Mouse (Mus musculus) urinary bladder, postnatal 25 days (tissue): ENCODE measurements at regions not wholly inside any gene's neighbourhood (a gene's known extent, or its start where the extent isn't known, plus 50 kb on each side); places are given as distances from the start of the nearest gene placed in this dataset.
"Not testable (repeated sequence)": the region's sequence is repeated elsewhere in the genome, so short reads cannot be mapped to it uniquely, and the experiment has no call there.

Source experiments
- DNase-seq: peaks from one replicate; pipeline ENCODE4 v3.0.0; 2022; ENCODE audit warnings: low spot score

GRCm38 (mm10) chr3:82290373-82290772 is 67.5 kb upstream of the Map9 start:
- DNase-seq, result no peak

DNA sequence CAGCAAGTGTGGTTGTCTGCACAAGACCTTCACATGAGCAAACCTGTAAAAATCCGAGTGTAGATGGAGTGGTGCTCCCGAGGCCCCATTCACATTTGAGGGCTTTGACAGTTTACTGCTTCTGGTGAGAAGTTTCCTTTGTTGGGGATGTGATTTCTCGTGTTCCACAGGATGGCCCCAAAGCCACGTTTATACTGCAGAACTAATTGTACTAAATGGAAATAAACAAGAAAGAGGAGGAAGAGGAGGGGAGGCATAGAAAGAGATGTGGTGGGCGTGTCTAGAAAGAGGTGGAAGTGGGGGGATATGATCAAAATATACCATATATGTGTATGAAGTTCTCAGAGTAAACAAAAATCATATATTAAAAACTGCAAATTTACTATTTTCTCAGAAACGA is 68.8 kb upstream of the Map9 start:
- no peak for DNase-seq

DNA sequence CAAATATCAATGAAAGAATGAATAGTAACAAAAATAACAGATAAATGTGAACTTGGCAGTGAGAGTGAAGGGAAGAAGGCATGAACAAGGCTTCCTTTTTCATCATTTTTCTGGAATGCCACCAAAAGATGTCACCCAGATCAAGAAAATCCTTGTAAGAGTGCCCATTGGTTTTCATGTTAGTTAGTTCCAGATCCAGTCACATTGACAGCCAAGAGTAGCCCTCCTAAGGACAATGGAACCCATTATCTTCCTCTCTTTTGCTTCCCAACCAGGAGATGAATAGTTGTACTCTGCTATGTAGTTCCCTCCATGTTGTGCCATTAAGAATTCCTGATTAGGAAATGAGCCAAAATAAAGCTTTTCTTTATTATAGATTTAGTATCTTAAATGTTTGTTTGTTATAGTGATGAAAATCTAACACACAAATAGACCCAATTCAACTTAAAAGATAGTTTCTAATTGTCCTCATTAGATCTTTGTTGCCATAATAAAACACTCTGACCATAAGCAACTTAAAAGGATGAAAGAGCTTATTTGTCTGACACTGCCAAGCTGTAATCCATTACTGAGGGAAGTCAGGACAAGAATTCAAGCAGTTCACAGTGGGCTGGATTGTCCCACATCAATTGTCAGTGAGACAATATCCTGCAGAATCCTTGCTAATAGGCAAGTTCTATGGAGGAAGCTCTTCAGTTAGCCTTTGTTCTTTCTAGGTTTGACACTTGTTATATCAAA is 80.7 kb upstream of the Map9 start:
- DNase-seq, result no peak

DNA sequence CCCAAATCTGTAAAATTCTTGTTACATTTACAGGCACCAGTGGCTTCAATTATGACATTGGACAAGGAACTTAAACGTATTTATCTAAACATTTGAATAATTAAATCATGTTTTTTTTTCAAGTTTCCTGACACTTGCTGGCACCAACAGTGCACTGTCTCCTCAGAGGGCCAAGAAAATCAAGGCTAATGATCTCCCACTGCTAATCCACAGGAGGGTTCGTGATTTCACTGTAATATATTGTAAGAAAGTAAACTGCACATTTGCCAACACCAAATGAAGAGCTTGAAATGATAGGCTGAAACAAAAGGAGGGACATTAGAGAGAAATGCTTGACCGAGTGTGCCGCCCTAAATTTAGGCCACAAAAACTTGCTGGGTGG is 82.0 kb upstream of the Map9 start:
- no peak for DNase-seq

DNA sequence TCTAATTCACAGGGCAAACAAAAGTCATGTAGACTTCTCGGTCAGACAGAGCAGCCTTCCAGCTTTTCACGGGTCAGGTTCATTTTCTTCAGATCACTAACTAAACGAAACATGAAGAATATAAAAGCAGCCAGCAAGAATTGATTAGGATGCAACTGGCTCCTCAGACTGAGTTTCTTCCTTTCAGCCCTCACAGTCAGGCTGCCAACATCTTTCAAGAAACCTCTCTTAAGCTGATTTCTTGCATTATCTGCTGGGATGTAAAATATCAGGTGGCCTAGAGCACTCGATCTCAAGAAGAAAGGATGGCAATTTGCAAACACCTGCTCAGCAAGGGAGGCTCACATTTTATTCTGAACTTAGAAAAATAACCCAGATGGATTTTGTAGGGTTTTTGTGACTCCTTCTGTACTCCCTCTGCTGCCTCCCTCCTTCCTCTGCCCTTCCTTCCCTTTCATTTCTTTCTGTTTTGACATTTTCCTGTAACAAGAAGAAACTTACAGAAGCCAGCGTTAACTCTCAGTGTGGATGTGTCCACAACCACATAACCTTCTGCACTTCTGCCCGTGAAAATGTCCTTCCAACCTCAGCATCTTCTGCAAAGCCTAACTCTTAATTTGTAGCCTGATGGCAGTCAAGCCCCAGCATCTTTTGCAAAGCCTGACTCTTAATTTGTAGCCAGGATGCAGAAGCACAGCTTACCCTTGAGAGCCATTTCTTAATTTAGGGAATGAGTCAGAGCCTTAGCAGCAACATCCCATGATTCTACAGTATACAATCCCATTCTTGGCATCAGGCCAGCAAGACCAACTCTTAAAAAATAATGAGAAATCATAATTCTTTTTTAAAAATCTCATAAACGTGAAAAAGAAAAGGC is 82.7 kb upstream of the Map9 start:
- DNase-seq, result peak; percentile 12

GRCm38 (mm10) chr3:82274196-82274937 is 83.5 kb upstream of the Map9 start:
- DNase-seq, result no peak

DNA sequence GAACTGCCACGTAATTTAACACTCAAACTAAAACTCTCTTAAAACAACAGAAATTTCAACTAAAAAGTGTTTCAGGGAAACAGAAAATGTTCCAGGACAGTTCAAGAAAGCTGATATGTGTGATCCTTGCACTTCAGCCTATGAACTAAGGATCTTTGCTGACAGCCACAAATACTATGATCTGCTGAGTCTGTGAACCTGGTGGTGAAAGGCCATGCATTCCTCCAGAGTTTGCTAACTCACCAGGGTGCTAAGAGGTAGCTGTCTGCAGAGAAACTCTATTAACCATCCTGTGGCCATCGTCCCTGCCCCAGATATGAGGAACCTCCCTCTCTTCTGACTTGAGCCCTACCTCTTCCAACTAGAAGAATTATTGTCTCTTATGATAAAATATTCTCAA is 84.3 kb upstream of the Map9 start:
- not testable (repeated sequence) for DNase-seq

DNA sequence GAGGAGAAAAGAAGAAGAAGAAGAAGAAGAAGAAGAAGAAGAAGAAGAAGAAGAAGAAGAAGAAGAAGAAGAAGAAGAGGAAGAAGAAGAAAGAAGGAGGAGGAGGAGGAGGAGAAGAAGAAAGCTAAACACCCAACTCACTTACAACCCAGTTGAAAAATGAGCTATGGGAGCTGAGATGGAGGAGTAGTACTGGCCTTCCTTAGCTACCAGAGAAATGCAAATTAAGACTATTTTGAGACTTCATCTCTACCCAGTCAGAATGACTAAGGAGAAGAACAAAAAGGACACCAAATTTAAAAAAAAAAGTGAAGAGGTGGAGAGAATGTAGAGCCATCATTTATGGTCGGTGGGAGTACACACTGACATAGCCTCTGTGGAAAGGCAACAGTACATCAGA is 85.9 kb upstream of the Map9 start:
- no peak for DNase-seq

DNA sequence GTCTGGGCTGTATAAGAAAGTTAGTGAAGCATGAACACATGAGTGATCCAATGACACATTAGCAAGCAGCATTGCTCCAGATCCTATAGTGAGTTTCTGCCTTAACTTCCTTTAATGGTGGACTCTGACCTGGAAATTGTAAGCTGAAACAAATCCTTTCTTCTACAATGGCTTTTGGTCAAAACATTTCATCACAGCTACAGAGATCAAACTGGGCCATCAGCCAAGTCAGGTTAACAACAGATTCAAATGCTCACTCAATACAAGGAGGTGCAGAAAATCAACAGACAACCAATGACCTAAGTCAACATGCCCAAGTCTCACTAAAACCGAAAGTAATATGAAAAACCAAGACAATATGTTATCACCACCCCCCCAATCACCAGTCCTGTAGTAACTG is 91.9 kb upstream of the Map9 start:
- no peak for DNase-seq

DNA sequence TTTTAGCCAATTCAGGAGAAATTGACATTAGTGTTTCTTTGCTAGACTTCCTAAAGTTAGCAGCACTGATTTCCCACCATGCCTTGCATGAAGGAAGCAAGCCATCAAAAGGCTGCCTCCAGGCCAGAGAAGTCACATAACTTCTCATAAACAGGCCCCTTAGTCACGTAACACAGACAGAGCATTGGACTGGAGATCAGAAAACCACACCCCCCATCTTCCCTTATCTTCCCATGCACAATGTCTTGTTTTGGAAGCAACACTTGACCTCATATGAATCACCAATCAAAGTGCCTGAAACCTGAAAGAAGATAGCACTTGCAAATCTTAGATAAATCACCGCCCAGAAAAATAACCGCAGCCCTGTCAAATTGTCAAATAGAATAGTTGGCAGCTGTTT is 95.9 kb upstream of the Map9 start:
- no peak for DNase-seq

GRCm38 (mm10) chr3:82259986-82260652 is 97.7 kb upstream of the Map9 start:
- DNase-seq, result no peak

GRCm38 (mm10) chr3:82250796-82251261 is 105.2 kb upstream of the Gucy1a1 start:
- DNase-seq, result no peak

DNA sequence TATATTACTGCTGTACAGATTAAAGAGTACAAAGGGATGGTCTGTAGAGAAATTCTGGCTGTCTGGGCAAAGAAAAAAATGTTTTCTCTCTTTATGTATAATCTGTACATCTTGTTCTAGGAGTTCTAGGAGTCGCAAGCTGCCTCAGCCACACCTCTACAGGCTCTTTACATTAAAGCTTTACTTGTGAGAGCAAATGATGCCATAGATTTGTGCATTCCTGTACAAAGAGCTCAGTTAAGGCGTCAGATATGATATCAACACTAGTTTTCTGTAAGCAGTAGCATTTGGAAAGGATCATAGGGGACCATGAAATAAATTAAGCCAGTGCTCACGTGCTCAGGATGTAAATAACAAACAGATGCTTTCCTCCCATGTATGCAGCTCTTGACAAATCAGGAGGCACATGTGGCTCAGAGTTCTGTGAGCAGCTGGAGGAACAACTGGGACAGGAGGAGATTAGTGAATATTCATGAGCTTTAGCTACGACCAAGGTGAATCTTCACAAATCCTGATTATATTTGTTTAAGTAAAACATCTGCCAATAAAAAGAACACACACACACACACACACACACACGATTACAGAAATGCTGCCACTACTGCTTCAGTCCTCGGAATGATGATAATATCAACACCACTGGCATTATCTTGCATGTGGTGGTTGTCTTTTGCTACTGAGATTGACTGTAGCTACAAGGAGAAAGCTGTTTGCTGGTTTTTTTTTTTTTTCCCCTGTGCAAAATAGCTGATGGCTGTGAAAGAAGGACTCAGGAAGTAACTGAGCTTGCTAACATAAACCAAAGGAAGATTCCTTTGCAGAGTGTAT is 104.6 kb upstream of the Gucy1a1 start:
- no peak for DNase-seq

GRCm38 (mm10) chr3:82236377-82237057 is 90.9 kb upstream of the Gucy1a1 start:
- no peak for DNase-seq

- DNase-seq, result no peak
Observed at GRCm38 (mm10) chr3:82234306-82234705, 88.7 kb upstream of the Gucy1a1 start.

- no peak for DNase-seq
Observed at GRCm38 (mm10) chr3:82223379-82223778, 77.8 kb upstream of the Gucy1a1 start.

DNA sequence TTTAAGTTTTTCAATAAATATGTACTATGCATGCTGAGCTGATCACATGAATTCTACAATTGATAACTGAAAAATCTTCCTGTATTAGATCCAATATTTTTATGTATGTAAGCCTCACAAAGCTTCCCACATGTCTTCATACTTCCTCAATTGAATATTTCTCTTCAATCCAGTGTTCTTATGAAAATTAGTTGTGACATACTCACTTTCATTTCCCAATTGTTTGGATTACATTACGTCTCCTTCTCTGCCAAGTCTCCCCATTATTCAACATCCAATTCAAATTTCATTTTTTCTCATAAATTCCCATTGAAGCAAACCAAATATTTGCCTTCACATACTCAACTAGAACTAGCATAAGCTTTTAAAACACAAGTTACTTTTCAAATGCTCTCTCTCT is 76.3 kb upstream of the Gucy1a1 start:
- no peak for DNase-seq

GRCm38 (mm10) chr3:82219192-82219885 is 73.8 kb upstream of the Gucy1a1 start:
- DNase-seq, result not testable (repeated sequence)

- no peak for DNase-seq
Observed at GRCm38 (mm10) chr3:82214566-82215465, 69.2 kb upstream of the Gucy1a1 start.
